Mouse (Mus musculus) myocyte (in vitro differentiated cells): Measurements from ENCODE around the gene Zcchc8. TPM values are rescaled to one million over a fixed set of nuclear protein-coding genes. Genes with fewer than 3 reads are reported as not detected.

Experiments used
- H3K27me3 ChIP-seq: one replicate; pipeline ENCODE4 v1.6.1; 2011; ENCODE audit not compliant: control insufficient read depth, insufficient read depth, insufficient read length
- H3K36me3 ChIP-seq: one replicate; pipeline ENCODE4 v1.6.1; 2011; ENCODE audit not compliant: control insufficient read depth, insufficient read depth
- H3K4me2 ChIP-seq: one replicate; pipeline ENCODE4 v1.6.1; 2011; ENCODE audit warnings: low read depth, control low read depth
- H3K4me3 ChIP-seq: one replicate; pipeline ENCODE4 v1.5.1; 2011; ENCODE audit warnings: mild to moderate bottlenecking, control low read depth, moderate library complexity
- H3K79me2 ChIP-seq: one replicate; pipeline ENCODE4 v1.6.1; 2011; ENCODE audit not compliant: control insufficient read depth, insufficient read depth
- H3ac ChIP-seq: one replicate; pipeline ENCODE4 v1.6.1; 2011; ENCODE audit not compliant: control insufficient read depth, insufficient read length
- CEBPB ChIP-seq: IDR thresholded peaks from 2 replicates; pipeline ENCODE4 v1.6.1; 2011; ENCODE audit warnings: mild to moderate bottlenecking, moderate library complexity; ENCODE audit not compliant: poor library complexity, insufficient read depth, severe bottlenecking
- E2F4 ChIP-seq: IDR thresholded peaks from one replicate; pipeline ENCODE4 v1.6.1; 2011; ENCODE audit warnings: mild to moderate bottlenecking, control low read depth, moderate library complexity; ENCODE audit not compliant: insufficient read depth
- MAX ChIP-seq: IDR thresholded peaks from one replicate; pipeline ENCODE4 v1.6.1; 2011; ENCODE audit warnings: low read depth, mild to moderate bottlenecking, control low read depth
- MYOD1 ChIP-seq, 3 experiments: IDR thresholded peaks; one replicate each; pipeline ENCODE4 v1.6.1; 2011; ENCODE audit warnings: control low read depth in 2 of 3, low read depth in 2 of 3, mild to moderate bottlenecking in 2 of 3, moderate library complexity in 1 of 3; ENCODE audit not compliant: insufficient read length in 2 of 3, control insufficient read depth in 1 of 3
- MYOG ChIP-seq, 3 experiments: IDR thresholded peaks; one replicate each; pipeline ENCODE4 v1.6.1; 2011; ENCODE audit warnings: control low read depth in 2 of 3, low read depth in 2 of 3, mild to moderate bottlenecking in 2 of 3; ENCODE audit not compliant: insufficient read length in 2 of 3, control insufficient read depth in 1 of 3, insufficient read depth in 1 of 3
- POLR2A ChIP-seq: IDR thresholded peaks from one replicate; pipeline ENCODE4 v1.6.1; 2011; ENCODE audit warnings: low read depth, mild to moderate bottlenecking, control low read depth, moderate library complexity; ENCODE audit not compliant: insufficient read length
- POLR2AphosphoS2 ChIP-seq: IDR thresholded peaks from one replicate; pipeline ENCODE4 v1.6.1; 2011; ENCODE audit warnings: low read depth, control low read depth; ENCODE audit not compliant: insufficient read length
- REST ChIP-seq: IDR thresholded peaks from one replicate; pipeline ENCODE4 v1.6.1; 2011; ENCODE audit warnings: mild to moderate bottlenecking, control low read depth, moderate library complexity; ENCODE audit not compliant: insufficient read depth, insufficient read length
- SRF ChIP-seq: IDR thresholded peaks from one replicate; pipeline ENCODE4 v1.6.1; 2011; ENCODE audit warnings: low read depth; ENCODE audit not compliant: control insufficient read depth, insufficient read length
- TCF12 ChIP-seq: IDR thresholded peaks from one replicate; pipeline ENCODE4 v1.6.1; 2011; ENCODE audit warnings: mild to moderate bottlenecking, control low read depth; ENCODE audit not compliant: poor library complexity, insufficient read depth, severe bottlenecking
- TCF3 ChIP-seq: IDR thresholded peaks from one replicate; pipeline ENCODE4 v1.6.1; 2011; ENCODE audit warnings: low read depth, control low read depth; ENCODE audit not compliant: insufficient read length
- USF1 ChIP-seq: IDR thresholded peaks from one replicate; pipeline ENCODE4 v1.6.1; 2011; ENCODE audit warnings: low read depth, mild to moderate bottlenecking, control low read depth, moderate library complexity
- polyA plus RNA-seq: library from polyadenylated mRNA; unstranded; fragments of >200 nt; fragmentation: generic; extraction: Trizol; gene quantifications from one replicate; pipeline ENCODE4 v1.2.1, GENCODE M21; 2012; ENCODE audit warnings: missing spikeins

Gene Zcchc8
- polyA plus RNA-seq, 1 experiment: 9.7 TPM

GRCm38 (mm10) chr5:123699198-123699597 is 21.7 kb downstream of the Zcchc8 start:
- no peak overlapping the region for H3K4me3 ChIP-seq
- H3ac ChIP-seq: no peak overlapping the region
- no peak overlapping the region for H3K4me2 ChIP-seq
- H3K79me2 ChIP-seq: no peaks in the 10 kb centered on the region
- peaks cover 32% of the 10 kb centered on the region for H3K36me3 ChIP-seq
- TF ChIP-seq TCF12: no peak
- TF ChIP-seq SRF: no peak
- no peak for TF ChIP-seq MAX
- no peak for TF ChIP-seq CEBPB
- no peak for TF ChIP-seq MYOD1 (IDR thresholded peaks at IDR 0.05; ENCODE audit: control insufficient read depth in 1 of 3, insufficient read length in 2 of 3, low read depth in 2 of 3)
- H3K27me3 ChIP-seq: no peaks in the 10 kb centered on the region

GRCm38 (mm10) chr5:123696961-123697360 is 23.9 kb downstream of the Zcchc8 start:
- TF ChIP-seq MYOG (IDR thresholded peaks at IDR 0.05; ENCODE audit: control insufficient read depth in 1 of 3, insufficient read depth in 1 of 3, insufficient read length in 2 of 3, low read depth in 2 of 3): no peak
- no peak for TF ChIP-seq MAX
- no peak for TF ChIP-seq POLR2A
- no peak for TF ChIP-seq USF1
- H3K27me3 ChIP-seq: no peaks in the 10 kb centered on the region
- no peak overlapping the region for H3K4me3 ChIP-seq
- H3K4me2 ChIP-seq: no peak overlapping the region
- H3K79me2 ChIP-seq: no peaks in the 10 kb centered on the region
- H3ac ChIP-seq: no peak overlapping the region
- H3K36me3 ChIP-seq: peaks cover 18% of the 10 kb centered on the region

GRCm38 (mm10) chr5:123696244-123696643 is 24.7 kb downstream of the Zcchc8 start:
- Histone ChIP-seq H3ac (no peak overlapping the region), H3K79me2 (no peaks in the 10 kb centered on the region), H3K4me2 (peak overlapping the region; percentile 32), H3K4me3 (no peak overlapping the region), H3K27me3 (no peaks in the 10 kb centered on the region), H3K36me3 (peaks cover 16% of the 10 kb centered on the region)
- TF ChIP-seq CEBPB: peak; percentile 62; the same call in 1 of the 2 replicates
- TF ChIP-seq REST: no peak
- TF ChIP-seq MYOG (IDR thresholded peaks at IDR 0.05; ENCODE audit: control insufficient read depth in 1 of 3, insufficient read depth in 1 of 3, insufficient read length in 2 of 3, low read depth in 2 of 3): no peak
- TF ChIP-seq MAX: no peak

- Histone ChIP-seq H3ac (no peak overlapping the region), H3K4me3 (no peak overlapping the region), H3K27me3 (no peaks in the 10 kb centered on the region), H3K36me3 (peaks cover 6% of the 10 kb centered on the region), H3K4me2 (peak overlapping the region; percentile 62), H3K79me2 (no peaks in the 10 kb centered on the region)
- TF ChIP-seq USF1 (no peak), TCF3 (no peak), CEBPB (no peak), POLR2AphosphoS2 (no peak), TCF12 (no peak), MYOD1 (IDR thresholded peaks at IDR 0.05; ENCODE audit: control insufficient read depth in 1 of 3, insufficient read length in 2 of 3, low read depth in 2 of 3) (no peak), MAX (no peak), MYOG (IDR thresholded peaks at IDR 0.05; ENCODE audit: control insufficient read depth in 1 of 3, insufficient read depth in 1 of 3, insufficient read length in 2 of 3, low read depth in 2 of 3) (no peak), E2F4 (no peak), POLR2A (no peak), REST (no peak), SRF (no peak)
These were observed 26.4 kb downstream of the Zcchc8 start for GRCm38 (mm10) chr5:123694468-123694867.

- H3K4me3 ChIP-seq: peak within 1 kb of the TSS; percentile 50
- TF ChIP-seq POLR2A (peak; percentile 81), SRF (no peak), POLR2AphosphoS2 (peak; percentile 75), MYOD1 (IDR thresholded peaks at IDR 0.05; ENCODE audit: control insufficient read depth in 1 of 3, insufficient read length in 2 of 3, low read depth in 2 of 3) (peak in 1 of 3 experiments; percentile 47)
These were observed 36.4 kb downstream of the Zcchc8 start, which contains the start of gene Clip1 for GRCm38 (mm10) chr5:123684221-123685144. Gene Clip1, minus strand, starts transcription at chr5:123684618.

More at GRCm38 (mm10) chr5:123684221-123685144, 36.4 kb downstream of the Zcchc8 start, which contains the start of gene Clip1:
- H3K36me3 ChIP-seq: no peaks in the 10 kb centered on the region
- peaks cover 27% of the 10 kb centered on the region for H3K79me2 ChIP-seq
- H3K27me3 ChIP-seq: no peaks in the 10 kb centered on the region
- H3K4me2 ChIP-seq: peak within 1 kb of the TSS; percentile 100
- H3ac ChIP-seq: peak within 1 kb of the TSS; percentile 64
